Mouse (Mus musculus): ENCODE data around the gene Hif3a. TPM values are rescaled to one million over a fixed set of nuclear protein-coding genes. Genes with fewer than 3 reads are reported as not detected.
A peak's percentile ranks its signal among the peaks of the same experiment; 100 is the strongest.

Gene Hif3a
- polyA plus RNA-seq, 1 experiment from 2014 or later, result 4.3 TPM

GRCm38 (mm10) chr7:17055287-17055946, 6.8 kb downstream of the Hif3a start:
- peak overlapping the region; percentile 44; the same call in 1 of the 2 replicates for H3K9ac ChIP-seq (replicated peaks)
- H3K27me3 ChIP-seq, result no peaks in the 10 kb centered on the region
- WGBS, result 93% methylated on average over 4 of the region's 4 CpGs

GRCm38 (mm10) chr7:17054325-17054989, 7.8 kb downstream of the Hif3a start:
- peaks cover 33% of the 10 kb centered on the region for H3K4me1 ChIP-seq
- H3K9me3 ChIP-seq, result no peaks in the 10 kb centered on the region
- no peak for ATAC-seq (replicated peaks)
- H3K4me3 ChIP-seq, result no peak overlapping the region
- H3K36me3 ChIP-seq, result no peaks in the 10 kb centered on the region
- 93% methylated on average over 16 of the region's 16 CpGs for WGBS
- H3K27me3 ChIP-seq, result no peaks in the 10 kb centered on the region
- H3K4me2 ChIP-seq (replicated peaks), result no peak overlapping the region
- H3K9ac ChIP-seq (replicated peaks), result no peak overlapping the region
- no peak overlapping the region for H3K27ac ChIP-seq (replicated peaks)

More at GRCm38 (mm10) chr7:17055287-17055946, 6.8 kb downstream of the Hif3a start:
- no peaks in the 10 kb centered on the region for H3K9me3 ChIP-seq
- ATAC-seq (replicated peaks), result peak; percentile 2
- H3K4me3 ChIP-seq, result peak overlapping the region; percentile 53
- peaks cover 43% of the 10 kb centered on the region for H3K4me1 ChIP-seq
- 0 out of 2 replicates have a peak overlapping the region, but pooled peaks have one; percentile 75 for H3K27ac ChIP-seq (replicated peaks)
- H3K4me2 ChIP-seq (replicated peaks), result peak overlapping the region; percentile 76
- H3K36me3 ChIP-seq, result no peaks in the 10 kb centered on the region

GRCm38 (mm10) chr7:17050933-17051594, 11.2 kb downstream of the Hif3a start:
- WGBS, result 13% methylated on average over 15 of the region's 17 CpGs
- Histone ChIP-seq H3K9ac (replicated peaks) (no peak overlapping the region), H3K27me3 (no peaks in the 10 kb centered on the region), H3K36me3 (no peaks in the 10 kb centered on the region), H3K9me3 (no peaks in the 10 kb centered on the region), H3K4me3 (no peak overlapping the region), H3K4me2 (replicated peaks) (no peak overlapping the region), H3K27ac (replicated peaks) (no peak overlapping the region), H3K4me1 (peaks cover 6% of the 10 kb centered on the region)
- no peak for ATAC-seq (replicated peaks)

- 68% methylated on average over 11 of the region's 11 CpGs for WGBS
- 0 out of 2 replicates have a peak, but pooled peaks have one; percentile 30 for ATAC-seq (replicated peaks)
- Histone ChIP-seq H3K9me3 (no peaks in the 10 kb centered on the region), H3K36me3 (no peaks in the 10 kb centered on the region), H3K27ac (replicated peaks) (no peak overlapping the region), H3K4me3 (no peak overlapping the region), H3K27me3 (no peaks in the 10 kb centered on the region), H3K4me1 (peaks cover under 1% of the 10 kb centered on the region; the same call in 1 of the 2 replicates), H3K9ac (replicated peaks) (no peak overlapping the region), H3K4me2 (replicated peaks) (no peak overlapping the region)
Measured at GRCm38 (mm10) chr7:17050491-17050890, 11.7 kb downstream of the Hif3a start.

GRCm38 (mm10) chr7:17048431-17049190, 13.6 kb downstream of the Hif3a start:
- Histone ChIP-seq H3K27ac (replicated peaks) (no peak overlapping the region), H3K4me2 (replicated peaks) (no peak overlapping the region), H3K27me3 (no peaks in the 10 kb centered on the region), H3K4me1 (no peaks in the 10 kb centered on the region), H3K36me3 (no peaks in the 10 kb centered on the region), H3K9ac (replicated peaks) (no peak overlapping the region), H3K4me3 (no peak overlapping the region), H3K9me3 (no peaks in the 10 kb centered on the region)
- 86% methylated on average over 10 of the region's 10 CpGs for WGBS
- no peak for ATAC-seq (replicated peaks)

- Histone ChIP-seq H3K4me2 (replicated peaks) (no peak overlapping the region), H3K4me1 (no peaks in the 10 kb centered on the region), H3K9ac (replicated peaks) (no peak overlapping the region), H3K27ac (replicated peaks) (no peak overlapping the region), H3K9me3 (no peaks in the 10 kb centered on the region), H3K36me3 (no peaks in the 10 kb centered on the region), H3K4me3 (no peak overlapping the region), H3K27me3 (no peaks in the 10 kb centered on the region)
- 82% methylated on average over 5 of the region's 5 CpGs for WGBS
- ATAC-seq (replicated peaks), result no peak
Measured at GRCm38 (mm10) chr7:17047041-17047682, 15.1 kb downstream of the Hif3a start.

- Histone ChIP-seq H3K27ac (replicated peaks) (no peak overlapping the region), H3K27me3 (no peaks in the 10 kb centered on the region), H3K4me1 (no peaks in the 10 kb centered on the region), H3K36me3 (no peaks in the 10 kb centered on the region), H3K4me2 (replicated peaks) (no peak overlapping the region), H3K9ac (replicated peaks) (no peak overlapping the region), H3K4me3 (no peak overlapping the region), H3K9me3 (no peaks in the 10 kb centered on the region)
- 21% methylated on average over 1 of the region's 1 CpGs for WGBS
- ATAC-seq (replicated peaks), result no peak
Measured at GRCm38 (mm10) chr7:17045743-17046142, 16.5 kb downstream of the Hif3a start.

GRCm38 (mm10) chr7:17039373-17039772, 22.9 kb downstream of the Hif3a start:
- Histone ChIP-seq H3K27me3 (no peaks in the 10 kb centered on the region), H3K4me1 (no peaks in the 10 kb centered on the region), H3K4me2 (replicated peaks) (no peak overlapping the region), H3K9ac (replicated peaks) (no peak overlapping the region), H3K9me3 (no peaks in the 10 kb centered on the region), H3K4me3 (no peak overlapping the region), H3K27ac (replicated peaks) (no peak overlapping the region), H3K36me3 (no peaks in the 10 kb centered on the region; the same call in 1 of the 2 replicates)
- no peak for ATAC-seq (replicated peaks)
- WGBS, result 95% methylated on average over 7 of the region's 7 CpGs

- Histone ChIP-seq H3K4me2 (replicated peaks) (no peak overlapping the region), H3K27me3 (no peaks in the 10 kb centered on the region), H3K9me3 (no peaks in the 10 kb centered on the region), H3K4me1 (no peaks in the 10 kb centered on the region), H3K4me3 (no peak overlapping the region), H3K36me3 (no peaks in the 10 kb centered on the region; the same call in 1 of the 2 replicates), H3K9ac (replicated peaks) (no peak overlapping the region), H3K27ac (replicated peaks) (no peak overlapping the region)
- 0 out of 2 replicates have a peak, but pooled peaks have one; percentile 19 for ATAC-seq (replicated peaks)
- 45% methylated on average over 9 of the region's 9 CpGs for WGBS
Measured at GRCm38 (mm10) chr7:17038018-17038695, 24.1 kb downstream of the Hif3a start.

GRCm38 (mm10) chr7:17030239-17030638, 32.0 kb downstream of the Hif3a start:
- no peaks in the 10 kb centered on the region; the same call in 1 of the 2 replicates for H3K36me3 ChIP-seq
- ATAC-seq (replicated peaks), result no peak
- WGBS, result 80% methylated on average over 7 of the region's 7 CpGs

GRCm38 (mm10) chr7:17028923-17029322, 33.3 kb downstream of the Hif3a start:
- 70% methylated on average over 7 of the region's 7 CpGs for WGBS
- Histone ChIP-seq H3K4me3 (no peak overlapping the region), H3K9me3 (no peaks in the 10 kb centered on the region), H3K36me3 (no peaks in the 10 kb centered on the region), H3K27me3 (no peaks in the 10 kb centered on the region), H3K27ac (replicated peaks) (no peak overlapping the region), H3K4me1 (peaks cover 28% of the 10 kb centered on the region), H3K4me2 (replicated peaks) (no peak overlapping the region), H3K9ac (replicated peaks) (no peak overlapping the region)
- no peak for ATAC-seq (replicated peaks)

More at GRCm38 (mm10) chr7:17030239-17030638, 32.0 kb downstream of the Hif3a start:
- peaks cover 21% of the 10 kb centered on the region for H3K4me1 ChIP-seq
- H3K27ac ChIP-seq (replicated peaks), result no peak overlapping the region
- no peak overlapping the region for H3K9ac ChIP-seq (replicated peaks)
- H3K4me2 ChIP-seq (replicated peaks), result no peak overlapping the region
- no peaks in the 10 kb centered on the region for H3K9me3 ChIP-seq
- H3K4me3 ChIP-seq, result no peak overlapping the region
- H3K27me3 ChIP-seq, result no peaks in the 10 kb centered on the region
